Mouse (Mus musculus) erythroblast, embryonic 14.5 days (primary cell): ENCODE results near the gene Il1r1. TPM values are rescaled to one million over a fixed set of nuclear protein-coding genes. Genes with fewer than 3 reads are reported as not detected.
"Not testable (repeated sequence)": the region's sequence is repeated elsewhere in the genome, so short reads cannot be mapped to it uniquely, and the experiment has no call there.

Source experiments
- H3K27me3 ChIP-seq: 2 replicates; pipeline ENCODE4 v1.6.1; 2012; ENCODE audit warnings: inconsistent platforms; ENCODE audit not compliant: control insufficient read depth
- H3K36me3 ChIP-seq: 2 replicates; pipeline ENCODE4 v1.6.1; 2012; ENCODE audit warnings: mild to moderate bottlenecking, inconsistent platforms; ENCODE audit not compliant: control insufficient read depth
- H3K4me1 ChIP-seq: 2 replicates; pipeline ENCODE4 v1.6.1; 2012; ENCODE audit warnings: inconsistent platforms; ENCODE audit not compliant: control insufficient read depth
- H3K4me3 ChIP-seq: replicated peaks from 2 replicates; pipeline ENCODE3; 2012; ENCODE audit warnings: moderate library complexity, mild to moderate bottlenecking, inconsistent platforms
- H3K9me3 ChIP-seq: 2 replicates; pipeline ENCODE4 v1.6.1; 2012; ENCODE audit warnings: low read length, inconsistent platforms, mixed read lengths; ENCODE audit not compliant: control insufficient read depth
- GATA1 ChIP-seq: IDR thresholded peaks from 2 replicates; pipeline ENCODE4 v1.6.1; 2012; ENCODE audit warnings: low read length, inconsistent platforms, mixed read lengths
- TAL1 ChIP-seq: IDR thresholded peaks from 3 replicates; pipeline ENCODE4 v1.6.1; 2012; ENCODE audit warnings: low read length, inconsistent platforms, mixed read lengths
- polyA plus RNA-seq: library from polyadenylated mRNA; stranded (reverse); fragments of >175 nt; gene quantifications from 2 replicates; pipeline ENCODE4 v1.2.3, GENCODE M21; 2012

Il1r1 gene
- polyA plus RNA-seq, 1 experiment = 0.01 TPM

GRCm38 (mm10) chr1:40290489-40291255 lies 65.8 kb downstream of the Il1r1 start:
- no peaks in the 10 kb centered on the region; the same call in 1 of the 2 replicates for H3K27me3 ChIP-seq
- no peaks in the 10 kb centered on the region for H3K9me3 ChIP-seq
- no peaks in the 10 kb centered on the region; the same call in 1 of the 2 replicates for H3K36me3 ChIP-seq
- TF ChIP-seq TAL1 = no peak
- TF ChIP-seq GATA1 = no peak
- H3K4me1 ChIP-seq = no peaks in the 10 kb centered on the region
- no peak overlapping the region for H3K4me3 ChIP-seq

GRCm38 (mm10) chr1:40292231-40292630 lies 67.4 kb downstream of the Il1r1 start:
- peaks cover 15% of the 10 kb centered on the region for H3K4me1 ChIP-seq
- no peak overlapping the region for H3K4me3 ChIP-seq
- H3K9me3 ChIP-seq = no peaks in the 10 kb centered on the region
- H3K36me3 ChIP-seq = no peaks in the 10 kb centered on the region; the same call in 1 of the 2 replicates
- TF ChIP-seq TAL1 = no peak
- no peaks in the 10 kb centered on the region for H3K27me3 ChIP-seq

- no peaks in the 10 kb centered on the region for H3K9me3 ChIP-seq
- no peaks in the 10 kb centered on the region; the same call in 1 of the 2 replicates for H3K36me3 ChIP-seq
- peaks cover 28% of the 10 kb centered on the region for H3K4me1 ChIP-seq
- H3K27me3 ChIP-seq = no peaks in the 10 kb centered on the region
- H3K4me3 ChIP-seq = no peak overlapping the region
- TF ChIP-seq GATA1 = no peak
- TF ChIP-seq TAL1 = no peak
Measured at GRCm38 (mm10) chr1:40293891-40294290, 69.0 kb downstream of the Il1r1 start.

- H3K27me3 ChIP-seq = no peaks in the 10 kb centered on the region
- TF ChIP-seq GATA1 (no peak), TAL1 (no peak)
- H3K36me3 ChIP-seq = no peaks in the 10 kb centered on the region; the same call in 1 of the 2 replicates
- H3K9me3 ChIP-seq = no peaks in the 10 kb centered on the region
- H3K4me1 ChIP-seq = peaks cover 30% of the 10 kb centered on the region
- no peak overlapping the region for H3K4me3 ChIP-seq
Measured at GRCm38 (mm10) chr1:40294824-40295223, 69.9 kb downstream of the Il1r1 start.

DNA sequence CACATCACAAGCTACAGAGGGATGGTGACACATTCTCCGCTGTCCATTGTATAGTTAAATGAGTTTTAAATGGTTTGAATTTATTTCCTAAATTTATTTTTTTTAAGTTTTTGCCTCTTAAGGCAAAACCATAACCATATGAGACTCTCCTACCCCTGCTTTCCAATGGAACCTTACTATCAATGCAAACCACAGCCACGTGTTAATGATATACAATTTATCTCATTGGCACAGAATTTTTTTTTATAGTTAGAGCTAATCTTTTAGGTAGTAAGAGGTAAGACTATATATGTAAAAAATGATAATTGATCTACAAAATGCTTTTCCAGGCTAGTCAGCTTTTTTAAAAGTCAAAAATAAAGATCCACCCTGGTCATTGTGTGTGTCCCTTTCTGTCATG lies 73.2 kb downstream of the Il1r1 start:
- H3K36me3 ChIP-seq = no peaks in the 10 kb centered on the region; the same call in 1 of the 2 replicates
- H3K4me1 ChIP-seq = peaks cover 39% of the 10 kb centered on the region
- no peak overlapping the region for H3K4me3 ChIP-seq
- no peaks in the 10 kb centered on the region for H3K27me3 ChIP-seq
- TF ChIP-seq GATA1 = no peak
- TF ChIP-seq TAL1 = no peak
- H3K9me3 ChIP-seq = no peaks in the 10 kb centered on the region

- no peak overlapping the region for H3K4me3 ChIP-seq
- no peak for TF ChIP-seq GATA1
- TF ChIP-seq TAL1 = no peak
- no peaks in the 10 kb centered on the region; the same call in 1 of the 2 replicates for H3K36me3 ChIP-seq
- H3K4me1 ChIP-seq = peaks cover 27% of the 10 kb centered on the region
- H3K9me3 ChIP-seq = no peaks in the 10 kb centered on the region
- H3K27me3 ChIP-seq = no peaks in the 10 kb centered on the region
Measured at GRCm38 (mm10) chr1:40303179-40303866, 78.4 kb downstream of the Il1r1 start.

DNA sequence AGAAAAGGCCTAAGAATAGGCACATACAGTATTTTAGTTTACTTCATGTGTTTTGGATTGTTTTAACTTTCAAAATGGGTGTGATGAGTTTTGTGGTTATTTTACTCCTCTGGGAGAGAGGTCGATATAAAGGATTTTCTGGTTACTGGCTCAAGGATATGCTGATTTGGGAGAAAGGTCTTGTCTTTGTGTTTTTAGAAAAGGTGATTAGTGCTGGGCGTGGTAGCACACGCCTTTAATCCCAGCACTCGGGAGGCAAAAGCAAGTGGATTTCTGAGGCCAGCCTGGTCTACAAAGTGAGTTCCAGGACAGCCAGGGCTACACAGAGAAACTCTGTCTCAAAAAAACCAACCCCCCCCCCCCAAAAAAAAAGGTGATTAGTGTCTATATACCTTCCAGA lies 79.4 kb downstream of the Il1r1 start:
- H3K9me3 ChIP-seq, H3K4me3 ChIP-seq, H3K27me3 ChIP-seq, H3K36me3 ChIP-seq: not testable (repeated sequence)
- H3K4me1 ChIP-seq = peaks cover 21% of the 10 kb centered on the region

- H3K27me3 ChIP-seq = no peaks in the 10 kb centered on the region
- H3K9me3 ChIP-seq = no peaks in the 10 kb centered on the region
- no peak overlapping the region for H3K4me3 ChIP-seq
- TF ChIP-seq GATA1 (no peak), TAL1 (no peak)
- H3K36me3 ChIP-seq = peaks cover under 1% of the 10 kb centered on the region; the same call in 1 of the 2 replicates
- peaks cover 21% of the 10 kb centered on the region for H3K4me1 ChIP-seq
Measured at GRCm38 (mm10) chr1:40306111-40306510, 81.2 kb downstream of the Il1r1 start.

DNA sequence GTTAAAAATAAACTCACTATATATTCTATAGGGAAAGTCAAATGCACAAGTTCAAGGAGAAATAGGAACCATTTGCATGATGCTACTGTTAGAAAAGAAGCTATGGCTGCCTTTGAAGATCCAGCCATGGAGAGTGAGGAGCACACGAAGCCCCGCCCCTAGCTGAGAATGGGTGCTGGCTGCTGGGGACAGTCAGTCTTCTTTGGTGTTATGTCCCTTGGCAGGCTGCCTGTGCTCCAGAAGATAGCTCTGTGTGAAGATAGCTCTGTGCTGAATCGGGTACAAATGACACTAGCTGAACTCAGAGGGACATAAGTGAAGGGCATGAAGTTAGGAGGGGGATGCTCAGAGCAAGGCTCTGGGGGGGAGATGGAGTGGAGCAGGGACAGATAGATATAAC lies 86.2 kb downstream of the Il1r1 start:
- TF ChIP-seq TAL1 (no peak), GATA1 (no peak)
- no peaks in the 10 kb centered on the region for H3K27me3 ChIP-seq
- peaks cover 2% of the 10 kb centered on the region; the same call in 1 of the 2 replicates for H3K36me3 ChIP-seq
- no peak overlapping the region for H3K4me3 ChIP-seq
- peaks cover 2% of the 10 kb centered on the region; the same call in 1 of the 2 replicates for H3K4me1 ChIP-seq
- no peaks in the 10 kb centered on the region for H3K9me3 ChIP-seq
